Mouse (Mus musculus) C2C12 (cell line): ENCODE measurements around the gene A930018P22Rik.

Source experiments
- CEBPB ChIP-seq: IDR thresholded peaks from one replicate; pipeline ENCODE4 v1.6.1; 2011; ENCODE audit warnings: low read depth, mild to moderate bottlenecking, control low read depth, moderate library complexity
- CTCF ChIP-seq: IDR thresholded peaks from one replicate; pipeline ENCODE4 v1.5.1; 2011; ENCODE audit not compliant: control insufficient read depth, insufficient read depth, insufficient read length
- FOSL1 ChIP-seq: IDR thresholded peaks from one replicate; pipeline ENCODE4 v1.8.0; 2011; ENCODE audit warnings: mild to moderate bottlenecking, low read length; ENCODE audit not compliant: poor library complexity, insufficient read depth, severe bottlenecking

DNA sequence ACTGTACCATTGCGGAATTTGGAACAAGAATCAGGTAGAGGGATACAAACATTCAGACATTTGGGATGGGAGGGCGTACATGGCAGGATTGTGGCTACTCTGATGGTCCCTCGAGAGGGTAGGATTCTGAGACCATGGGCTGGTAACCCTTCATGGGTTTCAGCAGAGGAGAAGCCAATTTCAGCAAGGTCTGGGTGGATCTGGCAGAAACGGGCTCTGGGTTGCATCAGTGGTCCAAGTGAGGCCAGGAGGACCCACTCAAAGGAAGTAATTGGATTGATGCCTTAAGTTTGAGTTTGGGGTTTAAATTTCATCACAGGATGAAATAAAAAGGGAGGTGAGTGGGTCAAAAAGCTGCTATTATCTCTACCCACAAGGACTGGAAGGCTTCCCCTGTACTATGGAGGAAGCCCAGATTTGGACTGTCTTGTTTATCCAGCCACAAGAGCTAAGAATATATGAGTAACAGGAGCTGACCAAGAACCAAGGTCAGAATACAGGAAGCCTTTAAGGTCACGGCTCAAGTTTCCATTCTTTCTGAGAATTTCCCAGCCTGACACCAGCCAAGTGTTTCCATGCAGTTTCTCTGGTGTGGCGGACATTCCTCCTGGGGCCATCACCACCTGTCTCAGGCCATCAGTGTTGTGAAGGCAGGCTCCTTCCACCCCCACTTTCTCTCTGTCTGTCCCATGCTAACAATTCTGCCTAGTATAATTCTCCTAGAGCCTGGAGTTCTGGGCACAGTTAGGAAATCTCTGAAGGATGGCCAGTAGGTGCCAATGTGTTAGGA is 28.2 kb downstream of the A930018P22Rik start:
- TF ChIP-seq CTCF = no peak
- TF ChIP-seq FOSL1 = no peak
- TF ChIP-seq CEBPB = peak; percentile 32
